Mouse (Mus musculus) spleen, embryonic (tissue): Measurements from ENCODE around the gene Mcoln1.

Experiments
- CTCF ChIA-PET: fragments of 350-600 bp; sonication (Branson Sonifier 250); formaldehyde crosslinking; loops from one replicate; lab custom pipeline; 2022; lab: Charles Lee

Gene Mcoln1

GRCm38 (mm10) chr8:3500235-3501090 lies at the start of gene Mcoln1:
Gene Mcoln1, plus strand, starts transcription at chr8:3500457.
- CTCF ChIA-PET, result interaction anchor here (0.6 to 1.5 kb wide), 2 partner anchors 15 to 800 kb away, joined by 7 to 11 read pairs; partner anchors contain the start of gene Pnpla6

DNA sequence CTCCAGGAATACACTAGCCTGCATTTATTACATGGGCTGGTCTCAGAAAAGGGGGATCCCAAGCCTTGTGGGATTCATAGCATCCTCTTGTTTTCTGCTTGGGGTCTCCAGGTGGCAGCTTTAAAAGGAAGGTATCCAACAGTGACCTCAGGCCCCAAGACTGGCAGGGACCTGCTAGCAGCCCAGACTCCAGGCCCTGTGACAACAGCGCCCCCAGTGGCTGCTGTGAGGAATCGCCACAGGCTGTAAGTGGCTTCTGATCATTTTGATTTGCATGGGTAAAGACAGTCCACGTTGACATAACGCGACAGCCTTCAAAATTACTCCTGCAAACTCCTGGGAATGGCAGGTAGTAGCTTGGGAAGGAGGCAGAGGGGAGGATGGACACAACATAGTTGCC lies 49.6 kb upstream of the Mcoln1 start:
- CTCF ChIA-PET, result interaction anchor here (0.6 kb wide), 1 partner anchor 40 kb away, joined by 3 read pairs; no protein-coding TSS in a partner anchor

GRCm38 (mm10) chr8:3451992-3452391 lies 48.3 kb upstream of the Mcoln1 start:
- CTCF ChIA-PET, result no interaction called here

- CTCF ChIA-PET, result interaction anchor here (0.6 to 0.7 kb wide), 2 partner anchors 71 to 119 kb away, joined by 4 to 6 read pairs; no protein-coding TSS in a partner anchor
Measured at GRCm38 (mm10) chr8:3463248-3463647, 37.0 kb upstream of the Mcoln1 start.

DNA sequence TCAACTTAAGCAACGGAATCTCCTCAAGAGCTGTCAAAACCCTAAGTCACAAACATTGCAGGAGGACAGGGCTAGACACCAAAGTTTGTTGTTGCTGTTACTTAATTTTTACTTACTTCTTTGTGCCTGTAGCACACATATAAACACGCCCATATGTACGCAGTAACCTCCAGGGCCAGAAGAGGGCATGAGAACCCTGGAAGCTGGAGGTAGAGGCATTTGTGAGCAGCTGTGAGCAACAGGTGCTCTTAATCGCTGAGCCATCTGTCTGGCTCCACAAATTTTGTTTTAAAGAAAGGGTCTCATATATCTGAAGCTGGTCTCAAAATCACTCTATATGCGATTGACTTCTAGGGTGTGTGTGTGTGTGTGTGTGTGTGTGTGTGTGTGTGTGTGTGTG lies 35.9 kb upstream of the Mcoln1 start:
- CTCF ChIA-PET, result no interaction called here

DNA sequence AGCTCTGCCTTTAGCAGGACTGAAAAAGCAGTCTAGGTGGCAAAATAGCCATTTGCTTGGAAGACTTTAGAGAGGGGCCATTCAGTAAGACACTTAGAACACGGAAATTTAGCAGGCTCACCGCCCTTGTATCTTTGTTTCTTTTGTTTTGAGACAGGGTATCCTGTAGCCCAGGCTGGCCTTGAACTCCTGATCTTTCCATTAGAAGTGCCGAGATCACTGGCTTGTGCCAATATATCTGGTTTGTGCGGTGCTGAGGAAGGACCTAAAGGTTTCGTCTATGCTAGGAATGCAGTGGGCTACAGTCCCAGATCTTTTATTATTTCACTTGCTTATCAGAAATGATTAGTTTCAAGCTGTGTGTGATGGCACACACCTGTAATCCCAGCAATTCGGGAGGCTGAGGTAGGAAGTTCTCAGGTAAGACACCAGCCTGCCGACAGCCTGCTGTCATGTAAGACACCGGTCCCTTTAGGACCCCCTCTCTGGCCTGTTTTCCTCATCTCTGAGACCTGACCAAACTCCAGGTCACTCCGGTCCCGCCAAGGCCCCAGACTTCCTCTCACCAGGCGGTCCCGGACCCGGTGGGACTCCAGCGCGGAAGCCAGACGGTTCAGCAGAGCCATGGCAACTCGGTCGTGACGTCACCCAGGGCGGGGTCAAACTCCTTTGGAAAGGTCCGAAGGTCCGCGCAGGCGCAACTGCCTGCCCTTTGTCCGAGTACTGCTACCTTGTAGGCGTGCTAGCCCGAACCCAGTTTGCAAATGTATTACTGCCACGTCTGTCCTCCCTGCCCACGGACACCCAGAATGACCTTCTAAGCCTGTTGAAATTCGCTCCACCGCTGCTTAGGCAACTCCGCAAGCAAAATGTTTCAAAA lies 33.0 kb upstream of the Mcoln1 start, which contains the start of gene Pex11g:
TSS of gene Pex11g (minus strand) at position 675 of the 880 bp plus-strand sequence.
- CTCF ChIA-PET, result interaction anchor here (0.7 kb wide), 1 partner anchor 116 kb away, joined by 11 read pairs; no protein-coding TSS in a partner anchor

- CTCF ChIA-PET, result interaction anchor here (0.7 to 0.9 kb wide), 2 partner anchors 81 to 117 kb away, joined by 3 to 11 read pairs; no protein-coding TSS in a partner anchor
Measured at GRCm38 (mm10) chr8:3467886-3468545, 32.2 kb upstream of the Mcoln1 start.

DNA sequence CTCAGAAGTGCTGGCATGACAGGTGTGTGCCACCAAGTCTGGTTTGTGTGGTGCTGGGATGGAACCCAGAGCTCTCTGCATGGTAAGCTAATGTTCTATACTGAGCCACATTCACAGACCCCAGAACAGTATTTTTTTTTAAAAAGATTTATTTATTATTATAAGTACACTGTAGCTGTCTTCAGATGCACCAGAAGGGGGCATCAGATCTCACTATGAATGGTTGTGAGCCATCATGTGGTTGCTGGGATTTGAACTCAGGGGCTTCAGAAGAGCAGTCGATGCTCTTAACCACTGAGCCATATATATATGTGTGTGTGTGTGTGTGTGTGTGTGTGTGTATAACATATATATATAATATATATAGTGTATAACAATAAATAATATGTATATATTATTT lies 31.4 kb upstream of the Mcoln1 start:
- CTCF ChIA-PET, result interaction anchor here (0.9 kb wide), 1 partner anchor 82 kb away, joined by 3 read pairs; no protein-coding TSS in a partner anchor

DNA sequence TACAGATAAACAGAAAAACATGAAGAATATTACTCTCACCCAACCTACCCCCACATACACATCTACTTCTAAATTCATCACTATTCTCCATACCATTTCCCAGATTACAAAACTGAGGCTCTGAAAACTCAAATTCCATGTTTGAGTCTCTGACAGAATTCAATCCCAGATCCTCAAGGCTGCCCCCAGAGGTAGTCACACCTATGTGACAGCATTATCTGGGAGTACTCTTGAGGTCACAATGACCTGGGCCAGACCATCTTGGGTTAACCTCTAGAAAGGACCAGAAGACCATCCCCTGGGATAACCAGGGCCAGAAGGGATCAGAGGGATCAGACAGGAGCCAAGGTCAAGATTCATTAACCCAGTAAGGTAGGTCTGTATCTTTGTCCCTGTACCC lies 29.7 kb upstream of the Mcoln1 start, which contains the start of gene Tex45:
TSS of gene Tex45 (plus strand) at position 301 of the 400 bp plus-strand sequence.
- CTCF ChIA-PET, result no interaction called here

GRCm38 (mm10) chr8:3475715-3476429 lies 24.4 kb upstream of the Mcoln1 start:
- CTCF ChIA-PET, result no interaction called here

- CTCF ChIA-PET, result interaction anchor here (0.7 kb wide), 1 partner anchor 27 kb away, joined by 3 read pairs; no protein-coding TSS in a partner anchor
Measured at GRCm38 (mm10) chr8:3480221-3480785, 20.0 kb upstream of the Mcoln1 start.

- CTCF ChIA-PET, result interaction anchor here (0.6 kb wide), 1 partner anchor 134 kb away, joined by 3 read pairs; no protein-coding TSS in a partner anchor
Measured at GRCm38 (mm10) chr8:3481605-3482004, 18.7 kb upstream of the Mcoln1 start.

DNA sequence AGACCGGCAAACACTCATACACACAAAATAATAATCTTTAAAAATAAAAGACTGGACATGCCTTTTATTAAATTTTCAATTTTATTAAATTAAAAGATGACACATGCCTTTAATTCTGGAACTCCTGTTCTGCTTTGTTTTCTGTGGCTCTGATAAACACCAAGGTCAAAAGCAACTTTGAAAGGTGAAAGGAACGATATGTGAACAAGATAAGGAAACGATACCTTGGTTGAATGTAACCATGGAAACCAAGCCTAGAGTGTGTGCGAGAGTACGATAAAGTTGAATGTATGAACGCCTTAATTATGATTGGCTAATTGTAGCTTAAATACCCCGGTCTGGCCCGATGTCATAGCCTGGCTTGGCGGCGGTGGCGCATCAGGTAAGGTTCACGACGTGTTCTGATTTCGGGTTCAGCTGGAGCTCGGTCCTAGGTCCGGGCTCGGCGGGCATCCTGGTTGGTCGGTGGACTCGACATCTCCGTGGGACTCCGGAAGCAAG lies 18.0 kb upstream of the Mcoln1 start:
- CTCF ChIA-PET, result no interaction called here

DNA sequence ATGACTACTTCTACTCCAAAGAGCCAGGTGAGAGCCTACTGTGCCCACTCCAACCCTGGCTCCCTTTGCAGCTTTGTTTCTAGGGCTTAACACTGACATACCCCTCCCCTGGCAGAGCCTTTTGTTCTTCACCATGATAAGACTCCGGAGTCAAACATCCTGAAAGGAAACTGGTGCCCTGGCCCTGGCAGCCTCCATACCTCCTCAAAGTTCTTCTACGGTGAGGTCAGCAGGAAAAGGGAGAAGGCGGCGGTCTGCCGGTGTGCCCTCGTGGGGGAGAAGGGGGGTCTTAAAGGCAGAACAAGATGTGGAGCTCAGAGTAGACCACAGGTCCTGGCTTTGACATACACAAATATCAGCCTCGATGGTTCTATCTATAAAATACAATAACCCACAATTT lies 16.7 kb upstream of the Mcoln1 start:
- CTCF ChIA-PET, result interaction anchor here (0.6 kb wide), 1 partner anchor 121 kb away, joined by 3 read pairs; no protein-coding TSS in a partner anchor

- CTCF ChIA-PET, result interaction anchor here (0.7 kb wide), 2 partner anchors 29 to 89 kb away, joined by 4 to 6 read pairs; no protein-coding TSS in a partner anchor
Measured at GRCm38 (mm10) chr8:3485192-3485591, 15.1 kb upstream of the Mcoln1 start.

DNA sequence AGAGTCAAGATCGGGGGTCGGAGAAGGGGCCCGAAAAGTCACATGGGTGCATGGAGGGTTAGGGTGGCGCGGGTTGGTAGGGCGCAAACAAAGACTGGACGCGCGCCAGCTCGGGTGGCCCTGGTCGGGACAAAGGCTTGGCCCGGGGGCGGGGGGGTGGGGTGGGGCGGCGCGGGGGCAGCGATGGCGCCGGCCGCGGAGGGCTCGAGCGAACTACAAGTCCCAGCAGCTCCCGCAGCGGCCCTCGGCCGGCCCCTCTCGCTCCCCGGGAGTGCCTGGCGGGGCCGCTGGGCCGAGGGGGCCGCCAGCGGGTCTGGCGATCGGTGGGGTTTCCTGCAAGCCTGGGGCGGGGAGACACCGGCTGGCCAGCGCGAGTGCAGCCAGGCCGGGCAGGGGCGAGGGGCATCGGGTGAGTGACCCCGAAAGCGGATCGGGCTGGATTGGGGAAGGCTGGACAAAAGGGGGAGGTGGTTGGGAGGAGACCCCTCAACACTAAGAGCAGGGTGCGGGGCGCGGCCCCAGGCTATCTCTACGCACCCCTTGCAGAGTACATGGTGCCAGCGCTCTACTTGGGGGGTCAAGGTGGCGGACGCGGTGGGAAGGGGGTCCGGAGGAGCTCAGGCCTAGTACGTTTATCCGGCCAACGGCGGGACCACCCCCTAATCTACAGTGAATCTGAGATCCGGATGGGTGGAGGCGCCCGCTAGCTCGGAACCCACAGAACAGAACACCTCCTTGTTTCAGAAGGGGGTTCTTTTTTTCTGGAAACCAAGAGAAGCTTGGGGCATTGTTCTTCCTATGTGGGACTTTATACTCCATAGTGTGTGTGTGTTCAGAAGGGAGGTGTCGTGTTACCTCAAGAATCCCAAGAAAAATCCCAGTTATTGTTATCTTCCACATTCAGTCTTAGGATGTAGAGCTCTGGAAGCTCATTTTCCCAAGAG lies 7.1 kb upstream of the Mcoln1 start, which contains the start of gene Zfp358:
TSS of gene Zfp358 (plus strand) at position 238 of the 944 bp plus-strand sequence.
- CTCF ChIA-PET, result no interaction called here

- CTCF ChIA-PET, result no interaction called here
Measured at GRCm38 (mm10) chr8:3493845-3494208, 6.4 kb upstream of the Mcoln1 start.
